Mouse (Mus musculus) G1E (cell line): ENCODE results near the gene Gzmk.

Experiments
- CTCF ChIP-seq: IDR thresholded peaks from 2 replicates; pipeline ENCODE4 v1.5.1; 2012; ENCODE audit warnings: low read depth, low read length, inconsistent platforms, mixed read lengths
- GATA1 ChIP-seq: IDR thresholded peaks from 2 replicates; pipeline ENCODE4 v1.6.1; 2012; ENCODE audit warnings: borderline replicate concordance, low read length, inconsistent platforms, mixed read lengths

DNA sequence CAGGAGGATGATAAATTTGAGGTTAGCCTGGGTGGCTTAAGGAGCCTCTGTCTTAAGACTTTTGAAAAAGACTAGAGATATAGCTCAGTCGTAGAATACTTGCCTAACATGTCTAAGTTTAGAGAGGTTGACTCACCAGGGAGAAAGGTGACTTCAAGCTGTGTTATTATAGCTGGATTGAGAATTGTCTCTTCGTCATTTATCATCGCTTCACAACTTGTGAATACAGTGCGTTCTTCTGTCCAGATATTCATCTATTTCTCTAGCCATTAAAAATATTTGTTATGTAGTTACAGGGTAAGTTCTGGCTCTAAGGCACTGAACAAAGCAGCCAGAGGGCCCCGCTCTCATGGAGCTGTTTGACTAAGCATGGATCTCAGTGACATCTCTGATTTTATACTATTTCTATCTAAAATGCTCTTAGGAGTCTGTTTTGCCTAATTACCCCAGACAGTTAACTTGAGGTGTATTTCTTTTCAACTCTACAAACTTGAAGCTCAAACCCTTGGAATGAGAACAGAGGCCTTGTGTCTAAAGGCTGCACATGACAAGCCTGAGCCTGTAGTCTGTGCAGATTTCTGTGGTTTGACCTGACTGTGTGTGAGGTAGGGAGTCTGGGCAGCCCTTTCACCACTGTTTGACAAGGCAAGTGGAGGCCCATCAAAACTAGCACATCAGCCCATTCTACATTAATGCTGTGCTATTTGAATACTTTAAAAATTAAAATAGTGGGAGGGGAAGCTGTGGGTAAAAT, 61.3 kb downstream of the Gzmk start:
- TF ChIP-seq CTCF (no peak), GATA1 (no peak)
